Mouse (Mus musculus): ENCODE results near the gene Gm973. TPM values are rescaled to one million over a fixed set of nuclear protein-coding genes. Genes with fewer than 3 reads are reported as not detected.
A peak's percentile ranks its signal among the peaks of the same experiment; 100 is the strongest.

Gene Gm973
- total and polyA plus RNA-seq, 3 experiments: 0.23 TPM; not detected in 2

- Histone ChIP-seq H3K4me1 (ENCODE audit: control insufficient read depth in 1 of 2, insufficient read depth in 2 of 2, low read length in 2 of 2) (peaks cover 0 to 3% of the 10 kb centered on the region in 2 experiments; a peak in 2 of 4 replicates), H3K79me2 (ENCODE audit: control insufficient read depth, insufficient read depth, low read length, poor library complexity) (no peaks in the 10 kb centered on the region), H3K9ac (ENCODE audit: control insufficient read depth, low read depth, low read length, poor library complexity, severe bottlenecking) (no peak overlapping the region), H3K27ac (ENCODE audit: control insufficient read depth, low read depth, low read length) (no peak overlapping the region), H3K9me3 (replicated peaks; ENCODE audit: insufficient read depth, low read length) (no peaks in the 10 kb centered on the region), H3K36me3 (ENCODE audit: control insufficient read depth in 1 of 2, insufficient read depth in 2 of 2, low read length in 2 of 2) (no peaks in the 10 kb centered on the region), H3K4me3 (ENCODE audit: control insufficient read depth in 1 of 2, insufficient read depth in 1 of 2, low read depth in 2 of 2, low read length in 2 of 2) (no peak overlapping the region), H3K27me3 (ENCODE audit: control insufficient read depth in 1 of 2, insufficient read depth in 2 of 2, low read length in 2 of 2) (peaks cover 7 to 14% of the 10 kb centered on the region in 2 experiments)
- no peak for DNase-seq (ENCODE audit: low read depth, low spot score)
- TF ChIP-seq MAFK (IDR thresholded peaks at IDR 0.05; ENCODE audit: borderline replicate concordance, low read depth, low read length) (0 out of 2 replicates have a peak, but pooled peaks have one; percentile 26), RCOR1 (IDR thresholded peaks at IDR 0.05; ENCODE audit: low read depth, low read length) (no peak)
Observed at GRCm38 (mm10) chr1:59589271-59589670, 73.2 kb downstream of the Gm973 start.

- H3K36me3 ChIP-seq (ENCODE audit: control insufficient read depth in 1 of 2, insufficient read depth in 2 of 2, low read length in 2 of 2): no peaks in the 10 kb centered on the region
- no peak for DNase-seq (ENCODE audit: low read depth, low spot score)
- no peak for TF ChIP-seq ETS1 (IDR thresholded peaks at IDR 0.05; ENCODE audit: low read depth, low read length)
- no peak for TF ChIP-seq KAT2A (conservative IDR thresholded peaks at IDR 0.05; ENCODE audit: low read depth, low read length)
- no peaks in the 10 kb centered on the region for H3K9me3 ChIP-seq (replicated peaks; ENCODE audit: insufficient read depth, low read length)
- H3K27ac ChIP-seq (ENCODE audit: control insufficient read depth, low read depth, low read length): no peak overlapping the region
- H3K4me3 ChIP-seq (ENCODE audit: control insufficient read depth in 1 of 2, insufficient read depth in 1 of 2, low read depth in 2 of 2, low read length in 2 of 2): no peak overlapping the region
- no peaks in the 10 kb centered on the region for H3K79me2 ChIP-seq (ENCODE audit: control insufficient read depth, insufficient read depth, low read length, poor library complexity)
- H3K4me1 ChIP-seq (ENCODE audit: control insufficient read depth in 1 of 2, insufficient read depth in 2 of 2, low read length in 2 of 2): no peaks in the 10 kb centered on the region
- H3K9ac ChIP-seq (ENCODE audit: control insufficient read depth, low read depth, low read length, poor library complexity, severe bottlenecking): no peak overlapping the region
- peaks cover 13 to 17% of the 10 kb centered on the region in 2 experiments for H3K27me3 ChIP-seq (ENCODE audit: control insufficient read depth in 1 of 2, insufficient read depth in 2 of 2, low read length in 2 of 2)
Observed at GRCm38 (mm10) chr1:59592359-59592758, 76.3 kb downstream of the Gm973 start.

- Histone ChIP-seq H3K79me2 (ENCODE audit: control insufficient read depth, insufficient read depth, low read length, poor library complexity) (no peaks in the 10 kb centered on the region), H3K4me1 (ENCODE audit: control insufficient read depth in 1 of 2, insufficient read depth in 2 of 2, low read length in 2 of 2) (no peaks in the 10 kb centered on the region), H3K36me3 (ENCODE audit: control insufficient read depth in 1 of 2, insufficient read depth in 2 of 2, low read length in 2 of 2) (no peaks in the 10 kb centered on the region), H3K27ac (ENCODE audit: control insufficient read depth, low read depth, low read length) (no peak overlapping the region), H3K9me3 (replicated peaks; ENCODE audit: insufficient read depth, low read length) (no peaks in the 10 kb centered on the region), H3K4me3 (ENCODE audit: control insufficient read depth in 1 of 2, insufficient read depth in 1 of 2, low read depth in 2 of 2, low read length in 2 of 2) (no peak overlapping the region), H3K27me3 (ENCODE audit: control insufficient read depth in 1 of 2, insufficient read depth in 2 of 2, low read length in 2 of 2) (peaks cover 15 to 21% of the 10 kb centered on the region in 2 experiments), H3K9ac (ENCODE audit: control insufficient read depth, low read depth, low read length, poor library complexity, severe bottlenecking) (no peak overlapping the region)
- DNase-seq (ENCODE audit: low read depth, low spot score): no peak
- no peak for TF ChIP-seq MEF2A (IDR thresholded peaks at IDR 0.05; ENCODE audit: extremely low read depth, insufficient replicate concordance, low read depth, low read length, poor library complexity, severe bottlenecking)
- no peak for TF ChIP-seq CTCF (IDR thresholded peaks at IDR 0.05 in 2 of 3, conservative IDR thresholded peaks at IDR 0.05 in 1 of 3; ENCODE audit: control insufficient read depth in 1 of 3, insufficient read depth in 1 of 3, low read depth in 2 of 3, low read length in 3 of 3, poor library complexity in 1 of 3, severe bottlenecking in 1 of 3)
- TF ChIP-seq CHD1 (IDR thresholded peaks at IDR 0.05; ENCODE audit: low read depth, low read length): no peak
- TF ChIP-seq ZMIZ1 (IDR thresholded peaks at IDR 0.05; ENCODE audit: low read depth, low read length): no peak
Observed at GRCm38 (mm10) chr1:59592876-59593275, 76.8 kb downstream of the Gm973 start.

GRCm38 (mm10) chr1:59593622-59594035 is 77.6 kb downstream of the Gm973 start:
- H3K27ac ChIP-seq (ENCODE audit: control insufficient read depth, low read depth, low read length): no peak overlapping the region
- H3K9ac ChIP-seq (ENCODE audit: control insufficient read depth, low read depth, low read length, poor library complexity, severe bottlenecking): no peak overlapping the region
- H3K36me3 ChIP-seq (ENCODE audit: control insufficient read depth in 1 of 2, insufficient read depth in 2 of 2, low read length in 2 of 2): no peaks in the 10 kb centered on the region
- peaks cover 15 to 19% of the 10 kb centered on the region in 2 experiments for H3K27me3 ChIP-seq (ENCODE audit: control insufficient read depth in 1 of 2, insufficient read depth in 2 of 2, low read length in 2 of 2)
- no peaks in the 10 kb centered on the region for H3K4me1 ChIP-seq (ENCODE audit: control insufficient read depth in 1 of 2, insufficient read depth in 2 of 2, low read length in 2 of 2)
- H3K79me2 ChIP-seq (ENCODE audit: control insufficient read depth, insufficient read depth, low read length, poor library complexity): no peaks in the 10 kb centered on the region
- DNase-seq (ENCODE audit: low read depth, low spot score): peak; percentile 22
- no peak overlapping the region for H3K4me3 ChIP-seq (ENCODE audit: control insufficient read depth in 1 of 2, insufficient read depth in 1 of 2, low read depth in 2 of 2, low read length in 2 of 2)
- H3K9me3 ChIP-seq (replicated peaks; ENCODE audit: insufficient read depth, low read length): no peaks in the 10 kb centered on the region
- TF ChIP-seq HCFC1 (IDR thresholded peaks at IDR 0.05; ENCODE audit: low read depth, low read length): no peak
- TF ChIP-seq E2F4 (IDR thresholded peaks at IDR 0.05; ENCODE audit: borderline replicate concordance, low read depth, low read length): no peak
- TF ChIP-seq MYB (IDR thresholded peaks at IDR 0.05; ENCODE audit: low read depth, low read length): no peak
- TF ChIP-seq JUND (IDR thresholded peaks at IDR 0.05; ENCODE audit: low read depth, low read length): no peak
- no peak for TF ChIP-seq NRF1 (IDR thresholded peaks at IDR 0.05; ENCODE audit: insufficient read depth, low read depth, low read length, poor library complexity, severe bottlenecking)
- TF ChIP-seq USF2 (IDR thresholded peaks at IDR 0.05; ENCODE audit: borderline replicate concordance in 1 of 2, insufficient read depth in 1 of 2, low read depth in 1 of 2, low read length in 2 of 2): no peak
- no peak for TF ChIP-seq USF1 (IDR thresholded peaks at IDR 0.05; ENCODE audit: low read depth, low read length)
- TF ChIP-seq ETS1 (IDR thresholded peaks at IDR 0.05; ENCODE audit: low read depth, low read length): no peak
- TF ChIP-seq KAT2A (conservative IDR thresholded peaks at IDR 0.05; ENCODE audit: low read depth, low read length): no peak
- TF ChIP-seq BHLHE40 (IDR thresholded peaks at IDR 0.05; ENCODE audit: borderline replicate concordance, low read depth, low read length): no peak
- TF ChIP-seq CHD2 (IDR thresholded peaks at IDR 0.05; ENCODE audit: low read length): no peak
- TF ChIP-seq ZKSCAN1 (IDR thresholded peaks at IDR 0.05; ENCODE audit: low read depth, low read length): no peak
- TF ChIP-seq POLR2AphosphoS2 (IDR thresholded peaks at IDR 0.05; ENCODE audit: low read length): no peak
- no peak for TF ChIP-seq TAL1 (IDR thresholded peaks at IDR 0.05; ENCODE audit: low read length)

All from MEL (cell line).